Mouse (Mus musculus) liver, adult 2 months (tissue): Measurements from ENCODE around the gene Fv1. TPM values are rescaled to one million over a fixed set of nuclear protein-coding genes. Genes with fewer than 3 reads are reported as not detected.
"Not testable (repeated sequence)": the region's sequence is repeated elsewhere in the genome, so short reads cannot be mapped to it uniquely, and the experiment has no call there.

ENCODE experiments used
- DNase-seq: peaks from one replicate; pipeline ENCODE4 v3.0.0-alpha.2; 2011; ENCODE audit warnings: low read depth, low spot score; ENCODE audit errors: extremely low read depth
- H3K27ac ChIP-seq: fragments of 200-500 bp; replicated peaks from 2 replicates; pipeline ENCODE4 v1.5.1; 2012; ENCODE audit warnings: low read depth, mild to moderate bottlenecking, control low read depth, inconsistent platforms, low read length; ENCODE audit not compliant: insufficient read depth
- H3K27me3 ChIP-seq: fragments of 200-500 bp; 2 replicates; pipeline ENCODE4 v1.6.1; 2012; ENCODE audit warnings: mild to moderate bottlenecking, moderate library complexity, low read length, inconsistent platforms; ENCODE audit not compliant: control insufficient read depth, insufficient read depth
- H3K36me3 ChIP-seq: fragments of 200-500 bp; 2 replicates; pipeline ENCODE4 v1.6.1; 2012; ENCODE audit warnings: low read length, inconsistent platforms; ENCODE audit not compliant: control insufficient read depth, insufficient read depth
- H3K4me1 ChIP-seq: fragments of 200-500 bp; 2 replicates; pipeline ENCODE4 v1.6.1; 2011; ENCODE audit warnings: low read length; ENCODE audit not compliant: control insufficient read depth, insufficient read depth
- H3K4me3 ChIP-seq: fragments of 200-500 bp; 2 replicates; pipeline ENCODE4 v1.5.1; 2011; ENCODE audit warnings: low read depth, mild to moderate bottlenecking, control low read depth, low read length, moderate library complexity; ENCODE audit not compliant: insufficient read depth
- H3K79me2 ChIP-seq: fragments of 200-500 bp; 2 replicates; pipeline ENCODE4 v1.6.1; 2012; ENCODE audit warnings: inconsistent platforms, mild to moderate bottlenecking, low read length, moderate library complexity; ENCODE audit not compliant: control insufficient read depth, insufficient read depth
- H3K9ac ChIP-seq: fragments of 200-500 bp; 2 replicates; pipeline ENCODE4 v1.6.1; 2012; ENCODE audit warnings: low read depth, mild to moderate bottlenecking, control low read depth, inconsistent platforms, low read length
- CTCF ChIP-seq: fragments of 200-500 bp; IDR thresholded peaks from 2 replicates; pipeline ENCODE4 v1.5.1; 2011; ENCODE audit warnings: low read depth, low read length, control low read depth
- POLR2A ChIP-seq: fragments of 200-500 bp; IDR thresholded peaks from 2 replicates; pipeline ENCODE4 v1.6.1; 2011; ENCODE audit warnings: low read length, control low read depth; ENCODE audit not compliant: insufficient read depth; ENCODE audit errors: extremely low read depth
- WGBS: fragments of 180-500 bp; shearing (Covaris S2); methylation state at CpG from one replicate; pipeline ENCODE4 v1.1.7; 2018; 5-methylcytosine and 5-hydroxymethylcytosine counted together
- polyA plus RNA-seq: library from polyadenylated mRNA; depleted of rRNA; stranded (reverse); fragments of >200 nt; gene quantifications from 2 replicates; pipeline ENCODE4 v1.2.3, GENCODE M21; 2012
- total RNA-seq: library from RNA; depleted of rRNA; stranded (reverse); fragments of >200 nt; gene quantifications from 2 replicates; pipeline ENCODE4 v1.2.3, GENCODE M21; 2014

Fv1 gene
- total and polyA plus RNA-seq, 2 experiments, result 0.61 to 3.5 TPM

DNA sequence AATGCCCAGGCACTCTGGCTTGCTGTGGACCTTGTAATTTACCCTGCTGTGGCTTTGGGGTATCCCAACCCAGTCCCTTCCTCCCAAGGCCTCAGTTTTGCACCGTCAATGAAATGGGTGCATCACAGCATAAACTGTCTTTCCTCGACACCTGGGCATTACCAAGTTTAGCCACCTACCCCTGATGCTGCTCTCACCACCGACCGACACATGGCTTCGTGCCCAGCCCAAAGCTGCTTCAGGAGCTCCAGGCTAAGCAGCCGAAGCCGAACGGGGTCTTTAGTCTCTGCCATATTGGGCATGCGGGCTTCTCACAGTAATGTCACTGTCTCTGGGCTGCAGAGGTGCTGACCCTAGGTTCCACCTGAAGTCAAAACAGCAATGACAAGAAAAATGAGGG is 2.7 kb upstream of the Fv1 start:
- no peak overlapping the region for H3K9ac ChIP-seq
- no peak for TF ChIP-seq CTCF
- H3K36me3 ChIP-seq, result peaks cover 3% of the 10 kb centered on the region; the same call in 1 of the 2 replicates
- 97% methylated on average over 9 of the region's 9 CpGs for WGBS
- H3K4me3 ChIP-seq, result no peak overlapping the region
- peaks cover 15% of the 10 kb centered on the region for H3K4me1 ChIP-seq
- no peaks in the 10 kb centered on the region for H3K27me3 ChIP-seq
- DNase-seq, result no peak
- H3K79me2 ChIP-seq, result peaks cover 3% of the 10 kb centered on the region; the same call in 1 of the 2 replicates
- no peak overlapping the region for H3K27ac ChIP-seq

GRCm38 (mm10) chr4:147866793-147867192 is 2.0 kb upstream of the Fv1 start:
- H3K27me3 ChIP-seq, H3K36me3 ChIP-seq, H3K4me3 ChIP-seq, H3K27ac ChIP-seq, H3K79me2 ChIP-seq, H3K9ac ChIP-seq: not testable (repeated sequence)
- peak; percentile 65 for DNase-seq
- H3K4me1 ChIP-seq, result peaks cover 15% of the 10 kb centered on the region
- WGBS, result 19% methylated on average over 3 of the region's 3 CpGs

- TF ChIP-seq POLR2A (no peak), CTCF (no peak)
- Histone ChIP-seq H3K27ac (peak overlapping the region; percentile 56), H3K4me3 (peak overlapping the region; percentile 87), H3K4me1 (peaks cover 15% of the 10 kb centered on the region), H3K36me3 (peaks cover 2% of the 10 kb centered on the region; the same call in 1 of the 2 replicates), H3K27me3 (no peaks in the 10 kb centered on the region), H3K79me2 (peaks cover 3% of the 10 kb centered on the region; the same call in 1 of the 2 replicates), H3K9ac (peak overlapping the region; percentile 79)
- DNase-seq, result no peak
- WGBS, result 2% methylated on average over 22 of the region's 22 CpGs
Observed at GRCm38 (mm10) chr4:147867563-147868449, 973 bp upstream of the Fv1 start.

- DNase-seq, result peak; percentile 47
- no peaks in the 10 kb centered on the region for H3K27me3 ChIP-seq
- 4% methylated on average over 5 of the region's 5 CpGs for WGBS
- peaks cover 15% of the 10 kb centered on the region for H3K4me1 ChIP-seq
- peaks cover 12% of the 10 kb centered on the region for H3K36me3 ChIP-seq
- H3K4me3 ChIP-seq, result peak overlapping the region; percentile 49
- H3K9ac ChIP-seq, result peak overlapping the region; percentile 66
- peaks cover 3% of the 10 kb centered on the region; the same call in 1 of the 2 replicates for H3K79me2 ChIP-seq
- peak overlapping the region; percentile 66 for H3K27ac ChIP-seq
- TF ChIP-seq POLR2A, result no peak
- no peak for TF ChIP-seq CTCF
Observed at GRCm38 (mm10) chr4:147869238-147869637, 459 bp downstream of the Fv1 start.

GRCm38 (mm10) chr4:147875852-147876575 is 7.2 kb downstream of the Fv1 start:
- no peak for DNase-seq
- Histone ChIP-seq H3K36me3 (peaks cover 46% of the 10 kb centered on the region), H3K27ac (no peak overlapping the region), H3K4me1 (no peaks in the 10 kb centered on the region), H3K27me3 (no peaks in the 10 kb centered on the region), H3K79me2 (no peaks in the 10 kb centered on the region; the same call in 1 of the 2 replicates), H3K4me3 (no peak overlapping the region), H3K9ac (no peak overlapping the region)
- WGBS, result 76% methylated on average over 4 of the region's 4 CpGs
- TF ChIP-seq CTCF (no peak), POLR2A (no peak)

- H3K4me1 ChIP-seq, result no peaks in the 10 kb centered on the region
- WGBS, result 95% methylated on average over 9 of the region's 9 CpGs
- H3K9ac ChIP-seq, result no peak overlapping the region
- H3K4me3 ChIP-seq, result no peak overlapping the region
- no peaks in the 10 kb centered on the region; the same call in 1 of the 2 replicates for H3K79me2 ChIP-seq
- DNase-seq, result no peak
- H3K27ac ChIP-seq, result no peak overlapping the region
- H3K36me3 ChIP-seq, result peaks cover 55% of the 10 kb centered on the region
- TF ChIP-seq POLR2A (no peak), CTCF (no peak)
- no peaks in the 10 kb centered on the region for H3K27me3 ChIP-seq
Observed at GRCm38 (mm10) chr4:147878537-147878936, 9.8 kb downstream of the Fv1 start.
